Mouse (Mus musculus): ENCODE measurements around the gene L1td1. TPM values are rescaled to one million over a fixed set of nuclear protein-coding genes. Genes with fewer than 3 reads are reported as not detected.

The L1td1 gene
- total RNA-seq, 1 experiment from 2014 or later, result not detected

DNA sequence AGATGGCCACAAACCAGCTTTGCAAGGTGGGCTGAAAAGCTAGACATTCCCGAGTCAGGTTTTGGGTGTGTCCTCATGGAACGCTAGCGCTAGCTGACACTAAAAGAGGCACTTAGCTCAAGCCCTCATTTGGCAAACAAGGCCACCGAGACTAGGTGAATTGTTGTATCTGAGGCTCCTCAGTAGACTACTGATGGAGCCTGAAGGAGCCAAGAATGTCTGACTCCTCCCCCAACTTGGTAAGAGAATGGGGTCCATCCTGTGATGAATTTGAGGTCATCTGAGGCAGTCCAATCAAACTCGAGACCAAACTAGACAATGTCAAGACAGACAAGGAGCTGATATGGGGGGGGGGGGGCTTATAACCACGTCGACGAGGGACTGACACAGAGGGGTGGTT is 59.3 kb downstream of the L1td1 start:
- ATAC-seq (replicated peaks in 1 of 2; ENCODE audit: insufficient read depth in 1 of 2, low FRiP score in 2 of 2, low TSS enrichment in 1 of 2, low read depth in 1 of 2, poor library complexity in 2 of 2, severe bottlenecking in 2 of 2), result no peak

DNA sequence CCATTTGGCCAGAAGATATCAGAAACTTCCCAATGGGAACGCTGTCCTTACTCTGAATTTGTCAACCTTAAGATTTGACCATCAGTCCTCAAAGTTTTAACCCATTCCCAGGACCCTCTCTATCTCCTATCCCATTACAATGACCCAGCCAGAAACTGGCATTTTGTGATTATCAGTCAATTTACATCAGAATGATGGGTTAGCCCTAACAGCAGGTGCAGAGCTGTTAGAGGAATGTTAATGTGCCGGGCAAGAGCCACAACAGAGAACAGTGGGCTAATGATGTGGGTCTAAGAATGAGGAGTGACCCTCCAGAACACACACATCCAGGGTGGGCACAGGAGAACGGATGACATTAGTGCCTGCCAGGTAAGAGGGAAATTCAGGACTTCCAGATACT is 59.7 kb downstream of the L1td1 start:
- no peak for ATAC-seq (replicated peaks in 1 of 2; ENCODE audit: insufficient read depth in 1 of 2, low FRiP score in 2 of 2, low TSS enrichment in 1 of 2, low read depth in 1 of 2, poor library complexity in 2 of 2, severe bottlenecking in 2 of 2)

Other genes starting within 250 kb of the L1td1 start
- not detected in 2 replicates for gene Kank4, start 90.8 kb downstream of the L1td1 start, total RNA-seq (2017)
- not detected in 2 replicates for gene I0C0044D17Rik, start 97.1 kb downstream of the L1td1 start, total RNA-seq (2017)
- 141 and 149 TPM in 2 replicates for gene Usp1, start 197.1 kb downstream of the L1td1 start, total RNA-seq (2017)

All from hematopoietic stem cell, adult 5-6 weeks (primary cell).